Mouse (Mus musculus) left cerebral cortex, postnatal 36 days (tissue): ENCODE results near the gene Vars. TPM values are rescaled to one million over a fixed set of nuclear protein-coding genes. Genes with fewer than 3 reads are reported as not detected.
A peak's percentile ranks its signal among the peaks of the same experiment; 100 is the strongest.

ENCODE experiments used
- DNase-seq, 2 experiments: peaks; one replicate each; pipeline ENCODE4 v3.0.0; 2021 to 2022; ENCODE audit warnings: low spot score in 2 of 2, mixed read lengths in 1 of 2
- intact Hi-C: fragments of 180-260 bp; cut with DNase I; formaldehyde crosslinking; loops from one replicate; pipeline ENCODE4 v1.15.1; 2025
- total RNA-seq, 2 experiments: library from RNA; stranded (reverse); gene quantifications; 2 replicates each; pipeline ENCODE4 v1.2.3; 2021

Vars gene
- total RNA-seq, 2 experiments from 2014 or later: 38.2 to 47.2 TPM

GRCm38 (mm10) chr17:35058316-35058715 lies 57.5 kb downstream of the Vars start:
- intact Hi-C loops: loop anchor here (2.0 kb wide), 1 partner anchor 38 kb away; no protein-coding TSS in a partner anchor
- DNase-seq: no peak

- peak; percentile 55 to 62 for DNase-seq
- intact Hi-C loops: loop anchor here (2.0 kb wide), 1 partner anchor 38 kb away; no protein-coding TSS in a partner anchor
Observed at GRCm38 (mm10) chr17:35058911-35059892, 58.4 kb downstream of the Vars start, which contains the start of gene Ddah2. Gene Ddah2 (plus strand): TSS chr17:35059035.

- no peak for DNase-seq
- intact Hi-C loops: no loop called here
Observed at GRCm38 (mm10) chr17:35060071-35060470, 59.3 kb downstream of the Vars start.

- DNase-seq: no peak
- intact Hi-C loops: no loop called here
Observed at GRCm38 (mm10) chr17:35060737-35061297, 60.0 kb downstream of the Vars start.

- no peak for DNase-seq
- intact Hi-C loops: no loop called here
Observed at GRCm38 (mm10) chr17:35061299-35061698, 60.5 kb downstream of the Vars start.

- intact Hi-C loops: no loop called here
- DNase-seq: no peak
Observed at GRCm38 (mm10) chr17:35063466-35063865, 62.7 kb downstream of the Vars start.

GRCm38 (mm10) chr17:35064378-35064877 lies 63.6 kb downstream of the Vars start:
- intact Hi-C loops: no loop called here
- DNase-seq: no peak

GRCm38 (mm10) chr17:35064951-35065947 lies 64.5 kb downstream of the Vars start, which contains the start of gene Ly6g6c:
Gene Ly6g6c (plus strand): TSS chr17:35065388.
- intact Hi-C loops: no loop called here
- no peak for DNase-seq

Other genes starting within 250 kb of the Vars start
- not detected for gene Cyp21a1, start 196.4 kb upstream of the Vars start, total RNA-seq
- 10 to 100 TPM; 50.2 to 58.6 TPM for gene Stk19, start 164.0 kb upstream of the Vars start, total RNA-seq
- gene Dxo, start 164.0 kb upstream of the Vars start, total RNA-seq: 10 to 100 TPM; 39.4 to 45.4 TPM
- 10 to 100 TPM; 58.5 to 72.2 TPM for gene Skiv2l, start 150.8 kb upstream of the Vars start, total RNA-seq
- 10 to 100 TPM; 35.5 to 36.6 TPM for gene Nelfe, start 150.6 kb upstream of the Vars start, total RNA-seq
- under 1 TPM in 1 of 2 experiments, not detected in 1; 0.63 TPM for gene Cfb, start 138.5 kb upstream of the Vars start, total RNA-seq
- 1 to 10 TPM; 6.5 to 8.6 TPM for gene Zbtb12, start 121.5 kb upstream of the Vars start, total RNA-seq
- gene Gm20547, start 118.9 kb upstream of the Vars start, total RNA-seq: not detected
- 1 to 10 TPM; 2.4 to 2.5 TPM for gene C2, start 102.7 kb upstream of the Vars start, total RNA-seq
- 100 to 1,000 TPM; 162 to 194 TPM for gene Ehmt2, start 102.5 kb upstream of the Vars start, total RNA-seq
- under 1 TPM; 0.23 to 0.69 TPM for gene Slc44a4, start 86.5 kb upstream of the Vars start, total RNA-seq
- 10 to 100 TPM; 43.8 to 47.2 TPM for gene Neu1, start 69.7 kb upstream of the Vars start, total RNA-seq
- 10 to 100 TPM; 12.9 to 23.4 TPM for gene Hspa1b, start 41.7 kb upstream of the Vars start, total RNA-seq
- gene Gm20481, start 31.1 kb upstream of the Vars start, total RNA-seq: not detected
- 10 to 100 TPM; 11.9 to 13.7 TPM for gene Hspa1a, start 28.8 kb upstream of the Vars start, total RNA-seq
- under 1 TPM in 1 of 2 experiments, not detected in 1; 0.32 TPM for gene Hspa1l, start 28.3 kb upstream of the Vars start, total RNA-seq
- gene Lsm2, start 19.1 kb upstream of the Vars start, total RNA-seq: 10 to 100 TPM; 19.4 to 19.8 TPM
- under 1 TPM; 0.48 to 0.57 TPM for gene Vwa7, start 15.6 kb downstream of the Vars start, total RNA-seq
- under 1 TPM in 1 of 2 experiments, not detected in 1; 0.79 TPM for gene Sapcd1, start 27.0 kb downstream of the Vars start, total RNA-seq
- gene Msh5, start 45.8 kb downstream of the Vars start, total RNA-seq: under 1 TPM in 1 of 2 experiments, not detected in 1; 0.66 TPM
- 1 to 10 TPM; 8.4 to 8.5 TPM for gene Clic1, start 49.0 kb downstream of the Vars start, total RNA-seq
- gene Ddah2, start 58.0 kb downstream of the Vars start, total RNA-seq: 10 to 100 TPM; 13.9 to 14.0 TPM
- gene Ly6g6c, start 64.4 kb downstream of the Vars start, total RNA-seq: not detected
- gene Mpig6b, start 65.2 kb downstream of the Vars start, total RNA-seq: not detected
- gene Ly6g6e, start 75.9 kb downstream of the Vars start, total RNA-seq: 1 to 10 TPM; 3.8 to 3.9 TPM
- gene Ly6g6d, start 77.1 kb downstream of the Vars start, total RNA-seq: 1 to 10 TPM in 1 of 2 experiments, under 1 TPM in 1; 0.63 to 1.5 TPM
- gene Ly6g6f, start 84.6 kb downstream of the Vars start, total RNA-seq: not detected
- gene Abhd16a, start 88.3 kb downstream of the Vars start, total RNA-seq: 100 to 1,000 TPM; 115 to 117 TPM
- not detected for gene Ly6g5c, start 107.3 kb downstream of the Vars start, total RNA-seq
- under 1 TPM in 1 of 2 experiments, not detected in 1; 0.45 TPM for gene Ly6g5b, start 114.4 kb downstream of the Vars start, total RNA-seq
- 10 to 100 TPM; 15.5 to 19.0 TPM for gene Gpank1, start 120.5 kb downstream of the Vars start, total RNA-seq
- 100 to 1,000 TPM; 174 to 177 TPM for gene Csnk2b, start 121.1 kb downstream of the Vars start, total RNA-seq
- gene D17H6S53E, start 125.4 kb downstream of the Vars start, total RNA-seq: 10 to 100 TPM; 26.7 to 31.0 TPM
- not detected for gene Apom, start 131.1 kb downstream of the Vars start, total RNA-seq
- 100 to 1,000 TPM; 302 to 324 TPM for gene Bag6, start 134.2 kb downstream of the Vars start, total RNA-seq
- 100 to 1,000 TPM; 261 to 307 TPM for gene Prrc2a, start 163.9 kb downstream of the Vars start, total RNA-seq
- gene Aif1, start 175.1 kb downstream of the Vars start, total RNA-seq: 10 to 100 TPM in 1 of 2 experiments, 1 to 10 TPM in 1; 9.1 to 13.0 TPM
- 1 to 10 TPM; 8.6 to 9.9 TPM for gene Lst1, start 187.5 kb downstream of the Vars start, total RNA-seq
- 1 to 10 TPM; 1.1 to 1.3 TPM for gene Ltb, start 193.5 kb downstream of the Vars start, total RNA-seq
- under 1 TPM in 1 of 2 experiments, not detected in 1; 0.25 TPM for gene Tnf, start 201.0 kb downstream of the Vars start, total RNA-seq
- gene Lta, start 204.4 kb downstream of the Vars start, total RNA-seq: 1 to 10 TPM in 1 of 2 experiments, under 1 TPM in 1; 0.44 to 1.1 TPM
- not detected for gene Gm16181, start 219.8 kb downstream of the Vars start, total RNA-seq
- gene Atp6v1g2, start 232.7 kb downstream of the Vars start, total RNA-seq: 100 to 1,000 TPM; 514 to 593 TPM
- gene Nfkbil1, start 234.8 kb downstream of the Vars start, total RNA-seq: 10 to 100 TPM; 15.5 to 16.6 TPM
- gene Ddx39b, start 240.8 kb downstream of the Vars start, total RNA-seq: 100 to 1,000 TPM; 189 to 214 TPM